In genomic region chr9:61216012-61216770, GRCm38 (mm10) we compare ENCODE assay signal across 11 mouse cellular contexts.
DNase-seq lines count a peak whose midpoint lies in the region; ATAC-seq and TF ChIP-seq lines count a peak whose summit lies in the region.
"Had no signal": no experiment of that assay in that cellular context is flagged by ENCODE, and none has a peak within 500 bp of the region (broad histone marks: within the 10 kb centered on the region; RNA-seq: fewer than 3 reads in every experiment).

No protein-coding gene starts in this region.

- no peak overlapping the region for H3K4me3 ChIP-seq in forebrain, embryonic 11.5 days (ENCODE audit: low read depth, low read length)
- no peak overlapping the region for H3K4me3 ChIP-seq in midbrain, embryonic 14.5 days (replicated peaks; ENCODE audit: low read depth, low read length)
- H3K4me3 ChIP-seq in intestine, postnatal 0 days (ENCODE audit: low read depth, low read length): no peak overlapping the region
- H3K4me3 ChIP-seq: embryonic facial prominence, embryonic 12.5 days had no signal

- peak; percentile 69 to 71 for DNase-seq in cerebellum, postnatal 14 days
- no peak for DNase-seq in cerebellum, adult 9-11 months
- DNase-seq in forebrain, embryonic 11.5 days (ENCODE audit: low spot score): no peak
- DNase-seq in kidney, adult 8-10 months: peak; percentile 23 to 34
- peak; percentile 52 for DNase-seq in midbrain, embryonic 14.5 days
- no peak for DNase-seq in left cerebral cortex, adult 9 months (ENCODE audit: low spot score in 2 of 2)
- DNase-seq: gastrocnemius, postnatal 25 days; lung, postnatal 14 days had no signal

- no peaks in the 10 kb centered on the region for H3K36me3 ChIP-seq in forebrain, embryonic 11.5 days (ENCODE audit: control insufficient read depth, insufficient read depth, low read length)
- H3K36me3 ChIP-seq in midbrain, embryonic 14.5 days (ENCODE audit: control insufficient read depth, insufficient read depth, low read length): no peaks in the 10 kb centered on the region
- H3K36me3 ChIP-seq in intestine, postnatal 0 days (ENCODE audit: control insufficient read depth, insufficient read depth): no peaks in the 10 kb centered on the region
- H3K36me3 ChIP-seq: embryonic facial prominence, embryonic 12.5 days had no signal

- WGBS in forebrain, embryonic 11.5 days: 63% methylated on average over 13 of the region's 13 CpGs
- WGBS in midbrain, embryonic 14.5 days: 42% methylated on average over 13 of the region's 13 CpGs
- 88% methylated on average over 13 of the region's 13 CpGs for WGBS in intestine, postnatal 0 days

- peak; percentile 27; the same call in 1 of the 2 replicates for ATAC-seq in forebrain, embryonic 11.5 days (replicated peaks; ENCODE audit: low FRiP score)
- ATAC-seq in midbrain, embryonic 14.5 days (ENCODE audit: low FRiP score, low TSS enrichment): no peak; the same call in 1 of the 2 replicates
- ATAC-seq in intestine, postnatal 0 days: no peak
- no peak for ATAC-seq in monocyte, adult 5-6 weeks (replicated peaks; ENCODE audit: insufficient number of reproducible peaks, low FRiP score, low TSS enrichment, poor library complexity, severe bottlenecking)

- H3K4me1 ChIP-seq in forebrain, embryonic 11.5 days (replicated peaks; ENCODE audit: control insufficient read depth, insufficient read depth, low read length): peaks cover 4% of the 10 kb centered on the region; the same call in 1 of the 2 replicates
- peaks cover 20% of the 10 kb centered on the region for H3K4me1 ChIP-seq in midbrain, embryonic 14.5 days (ENCODE audit: control insufficient read depth, insufficient read depth, low read length)
- H3K4me1 ChIP-seq in intestine, postnatal 0 days (replicated peaks; ENCODE audit: control insufficient read depth, insufficient read depth, low read length): no peaks in the 10 kb centered on the region

- no peaks in the 10 kb centered on the region for H3K27me3 ChIP-seq in forebrain, embryonic 11.5 days (ENCODE audit: control insufficient read depth, insufficient read depth, low read length)
- no peaks in the 10 kb centered on the region for H3K27me3 ChIP-seq in midbrain, embryonic 14.5 days (ENCODE audit: control insufficient read depth, insufficient read depth, low read length)
- 0 out of 2 replicates have a peak, but pooled peaks cover 2% of the 10 kb centered on the region for H3K27me3 ChIP-seq in intestine, postnatal 0 days (replicated peaks; ENCODE audit: control insufficient read depth, insufficient read depth, low read length)

- H3K9ac ChIP-seq in forebrain, embryonic 11.5 days (ENCODE audit: low read length): no peak overlapping the region
- H3K9ac ChIP-seq in midbrain, embryonic 14.5 days (replicated peaks; ENCODE audit: low read length): no peak overlapping the region
- no peak overlapping the region for H3K9ac ChIP-seq in intestine, postnatal 0 days (ENCODE audit: low read depth, low read length)
- H3K9ac ChIP-seq: embryonic facial prominence, embryonic 12.5 days had no signal

- TF ChIP-seq CTCF in intestine, postnatal 0 days (IDR thresholded peaks at IDR 0.05; ENCODE audit: low read depth): no peak

- no peak overlapping the region for H3K4me2 ChIP-seq in forebrain, embryonic 11.5 days (ENCODE audit: low read depth, low read length, severe bottlenecking)
- no peak overlapping the region for H3K4me2 ChIP-seq in midbrain, embryonic 14.5 days (ENCODE audit: low read length)
- H3K4me2 ChIP-seq in intestine, postnatal 0 days (replicated peaks; ENCODE audit: low read depth): no peak overlapping the region
- H3K4me2 ChIP-seq: embryonic facial prominence, embryonic 12.5 days had no signal

- no peaks in the 10 kb centered on the region for H3K9me3 ChIP-seq in forebrain, embryonic 11.5 days (ENCODE audit: control insufficient read depth, low read length)
- H3K9me3 ChIP-seq in midbrain, embryonic 14.5 days (ENCODE audit: control insufficient read depth, low read length): no peaks in the 10 kb centered on the region
- no peaks in the 10 kb centered on the region for H3K9me3 ChIP-seq in intestine, postnatal 0 days (ENCODE audit: control insufficient read depth)
- H3K9me3 ChIP-seq: embryonic facial prominence, embryonic 12.5 days had no signal

- H3K27ac ChIP-seq in forebrain, embryonic 11.5 days (ENCODE audit: low read depth, low read length): no peak overlapping the region
- peak overlapping the region; percentile 45; the same call in 1 of the 2 replicates for H3K27ac ChIP-seq in midbrain, embryonic 14.5 days (replicated peaks; ENCODE audit: low read depth, low read length)
- H3K27ac ChIP-seq in intestine, postnatal 0 days (ENCODE audit: low read depth, low read length): no peak overlapping the region

Comparison
In these comparisons a context has a peak if more than half of its experiments do, and no peak if none do; other contexts are left out.
1. DNase-seq: peak in cerebellum, postnatal 14 days (2 of 2), kidney, adult 8-10 months (2 of 2) and midbrain, embryonic 14.5 days (single experiment); none in cerebellum, adult 9-11 months (single experiment), forebrain, embryonic 11.5 days (single experiment) and left cerebral cortex, adult 9 months (0 of 2).